Mouse (Mus musculus) MEL (cell line): ENCODE results near the gene Raver2. TPM values are rescaled to one million over a fixed set of nuclear protein-coding genes. Genes with fewer than 3 reads are reported as not detected.

Source experiments
- DNase-seq: peaks from one replicate; pipeline ENCODE4 v3.0.0; 2011; ENCODE audit warnings: low read depth, low spot score
- H3K27ac ChIP-seq: 2 replicates; pipeline ENCODE4 v1.5.1; 2012; ENCODE audit warnings: low read depth, mild to moderate bottlenecking, control low read depth, low read length, moderate library complexity; ENCODE audit not compliant: control insufficient read depth
- H3K27me3 ChIP-seq, 2 experiments: fragments of 150-350 bp in 1 of 2; sonication (generic) in 1 of 2; 2 replicates each; pipeline ENCODE4 v1.6.1; 2012; ENCODE audit warnings: low read length in 2 of 2, mild to moderate bottlenecking in 2 of 2, improper control_type of control experiment in 1 of 2, moderate library complexity in 1 of 2; ENCODE audit not compliant: insufficient read depth in 2 of 2, control insufficient read depth in 1 of 2
- H3K36me3 ChIP-seq, 2 experiments: 2 replicates each; pipeline ENCODE4 v1.6.1; 2012 to 2014; ENCODE audit warnings: low read length in 2 of 2, improper control_type of control experiment in 1 of 2, inconsistent platforms in 1 of 2, mild to moderate bottlenecking in 1 of 2; ENCODE audit not compliant: insufficient read depth in 2 of 2, control insufficient read depth in 1 of 2
- H3K4me1 ChIP-seq, 2 experiments: fragments of 150-350 bp in 1 of 2; sonication (generic) in 1 of 2; 2 replicates each; pipeline ENCODE4 v1.6.1; 2012; ENCODE audit warnings: low read length in 2 of 2, improper control_type of control experiment in 1 of 2, mild to moderate bottlenecking in 1 of 2; ENCODE audit not compliant: insufficient read depth in 2 of 2, control insufficient read depth in 1 of 2
- H3K4me3 ChIP-seq, 2 experiments: fragments of 150-350 bp in 1 of 2; sonication (generic) in 1 of 2; 2 replicates each; pipeline ENCODE4 v1.5.1; 2012; ENCODE audit warnings: low read depth in 2 of 2, low read length in 2 of 2, mild to moderate bottlenecking in 2 of 2, moderate library complexity in 2 of 2, control low read depth in 1 of 2, improper control_type of control experiment in 1 of 2; ENCODE audit not compliant: control insufficient read depth in 1 of 2, insufficient read depth in 1 of 2
- H3K79me2 ChIP-seq: 2 replicates; pipeline ENCODE4 v1.6.1; 2012; ENCODE audit warnings: mild to moderate bottlenecking, low read length, moderate library complexity; ENCODE audit not compliant: control insufficient read depth, poor library complexity, insufficient read depth
- H3K9ac ChIP-seq: 2 replicates; pipeline ENCODE4 v1.6.1; 2012; ENCODE audit warnings: low read depth, mild to moderate bottlenecking, control low read depth, low read length, moderate library complexity; ENCODE audit not compliant: control insufficient read depth, poor library complexity, severe bottlenecking
- H3K9me3 ChIP-seq: fragments of 150-350 bp; sonication (generic); replicated peaks from 2 replicates; pipeline ENCODE4 v1.6.1; 2012; ENCODE audit warnings: mild to moderate bottlenecking, low read length, improper control_type of control experiment, moderate library complexity; ENCODE audit not compliant: insufficient read depth
- BHLHE40 ChIP-seq: IDR thresholded peaks from 2 replicates; pipeline ENCODE4 v1.6.1; 2012; ENCODE audit warnings: low read depth, mild to moderate bottlenecking, inconsistent platforms, low read length, improper control_type of control experiment, borderline replicate concordance
- CHD1 ChIP-seq: IDR thresholded peaks from 2 replicates; pipeline ENCODE4 v1.6.1; 2012; ENCODE audit warnings: low read depth, mild to moderate bottlenecking, inconsistent platforms, low read length, improper control_type of control experiment
- CHD2 ChIP-seq: IDR thresholded peaks from 2 replicates; pipeline ENCODE4 v1.6.1; 2011; ENCODE audit warnings: low read length, improper control_type of control experiment
- ELF1 ChIP-seq: IDR thresholded peaks from 2 replicates; pipeline ENCODE4 v1.6.1; 2014; ENCODE audit warnings: low read depth, mild to moderate bottlenecking, inconsistent platforms, low read length, improper control_type of control experiment, moderate library complexity
- ETS1 ChIP-seq: IDR thresholded peaks from 2 replicates; pipeline ENCODE4 v1.6.1; 2012; ENCODE audit warnings: low read depth, mild to moderate bottlenecking, inconsistent platforms, low read length, improper control_type of control experiment, moderate library complexity
- GABPA ChIP-seq: IDR thresholded peaks from 2 replicates; pipeline ENCODE4 v1.6.1; 2012; ENCODE audit warnings: low read depth, mild to moderate bottlenecking, inconsistent platforms, low read length, improper control_type of control experiment, moderate library complexity
- GATA1 ChIP-seq: IDR thresholded peaks from 2 replicates; pipeline ENCODE4 v1.6.1; 2011; ENCODE audit warnings: low read depth, low read length, improper control_type of control experiment
- JUND ChIP-seq: IDR thresholded peaks from 2 replicates; pipeline ENCODE4 v1.6.1; 2011; ENCODE audit warnings: low read depth, mild to moderate bottlenecking, improper control_type of control experiment, low read length
- MAFK ChIP-seq: IDR thresholded peaks from 2 replicates; pipeline ENCODE4 v1.6.1; 2011; ENCODE audit warnings: low read depth, mild to moderate bottlenecking, low read length, improper control_type of control experiment, borderline replicate concordance
- MEF2A ChIP-seq: IDR thresholded peaks from 2 replicates; pipeline ENCODE4 v1.6.1; 2014; ENCODE audit warnings: low read depth, mild to moderate bottlenecking, inconsistent platforms, low read length, improper control_type of control experiment; ENCODE audit not compliant: poor library complexity, insufficient replicate concordance, severe bottlenecking; ENCODE audit errors: extremely low read depth
- MYC ChIP-seq: IDR thresholded peaks from 2 replicates; pipeline ENCODE4 v1.6.1; 2011; ENCODE audit warnings: low read depth, mild to moderate bottlenecking, low read length, improper control_type of control experiment, moderate library complexity
- NRF1 ChIP-seq: IDR thresholded peaks from 2 replicates; pipeline ENCODE4 v1.6.1; 2014; ENCODE audit warnings: low read depth, mild to moderate bottlenecking, inconsistent platforms, low read length, improper control_type of control experiment, moderate library complexity; ENCODE audit not compliant: poor library complexity, insufficient read depth, severe bottlenecking
- POLR2A ChIP-seq, 2 experiments: IDR thresholded peaks; 2 replicates each; pipeline ENCODE4 v1.6.1; 2011 to 2012; ENCODE audit warnings: low read length in 2 of 2, mild to moderate bottlenecking in 2 of 2, control low read depth in 1 of 2, improper control_type of control experiment in 1 of 2, low read depth in 1 of 2, moderate library complexity in 1 of 2; ENCODE audit not compliant: control insufficient read depth in 1 of 2, insufficient read depth in 1 of 2, poor library complexity in 1 of 2
- RCOR1 ChIP-seq: IDR thresholded peaks from 2 replicates; pipeline ENCODE4 v1.6.1; 2012; ENCODE audit warnings: low read depth, mild to moderate bottlenecking, inconsistent platforms, low read length, improper control_type of control experiment
- SMC3 ChIP-seq: IDR thresholded peaks from 2 replicates; pipeline ENCODE4 v1.6.1; 2011; ENCODE audit warnings: low read depth, low read length, improper control_type of control experiment
- UBTF ChIP-seq: IDR thresholded peaks from 2 replicates; pipeline ENCODE4 v1.6.1; 2012; ENCODE audit warnings: low read depth, mild to moderate bottlenecking, inconsistent platforms, low read length, improper control_type of control experiment, moderate library complexity, borderline replicate concordance; ENCODE audit not compliant: insufficient read depth
- USF2 ChIP-seq, 2 experiments: IDR thresholded peaks; 2 replicates each; pipeline ENCODE4 v1.6.1; 2011 to 2012; ENCODE audit warnings: improper control_type of control experiment in 2 of 2, low read length in 2 of 2, borderline replicate concordance in 1 of 2, inconsistent platforms in 1 of 2, low read depth in 1 of 2, mild to moderate bottlenecking in 1 of 2; ENCODE audit not compliant: insufficient read depth in 1 of 2
- ZKSCAN1 ChIP-seq: IDR thresholded peaks from 2 replicates; pipeline ENCODE4 v1.6.1; 2012; ENCODE audit warnings: low read depth, mild to moderate bottlenecking, inconsistent platforms, low read length, improper control_type of control experiment, moderate library complexity
- ZMIZ1 ChIP-seq: IDR thresholded peaks from 2 replicates; pipeline ENCODE4 v1.6.1; 2012; ENCODE audit warnings: low read depth, mild to moderate bottlenecking, inconsistent platforms, low read length, improper control_type of control experiment, moderate library complexity
- ZNF384 ChIP-seq: IDR thresholded peaks from 2 replicates; pipeline ENCODE4 v1.6.1; 2012; ENCODE audit warnings: low read depth, mild to moderate bottlenecking, inconsistent platforms, low read length, improper control_type of control experiment
- polyA plus RNA-seq, 2 experiments: library from polyadenylated mRNA; stranded (reverse) in 1 of 2; unstranded in 1 of 2; fragments of >175 nt in 1 of 2; fragments of >200 nt in 1 of 2; gene quantifications; 2 replicates each; pipeline versions ENCODE4 v1.2.1 to v1.2.4; 2012; ENCODE audit warnings: low replicate concordance in 2 of 2, low read depth in 1 of 2; ENCODE audit not compliant: insufficient read length in 2 of 2, insufficient read depth in 1 of 2, missing spikeins in 1 of 2
- total RNA-seq: library from RNA; depleted of rRNA; stranded (reverse); fragments of 300-350 nt; gene quantifications from 2 replicates; pipeline ENCODE4 v1.2.3, GENCODE M21; 2012

Gene Raver2
- total and polyA plus RNA-seq, 3 experiments = 0.03 to 0.04 TPM; not detected in 1

- no peak for TF ChIP-seq JUND
- no peak for TF ChIP-seq ETS1
- TF ChIP-seq CHD1 = no peak
- TF ChIP-seq MEF2A = no peak
- no peak for TF ChIP-seq MAFK
- TF ChIP-seq ZMIZ1 = no peak
- no peak for TF ChIP-seq SMC3
- no peak for TF ChIP-seq BHLHE40
- no peak for TF ChIP-seq POLR2A (IDR thresholded peaks at IDR 0.05; ENCODE audit: control insufficient read depth in 1 of 2, insufficient read depth in 1 of 2, low read depth in 1 of 2, low read length in 2 of 2, poor library complexity in 1 of 2)
- TF ChIP-seq GABPA = no peak
- no peak for TF ChIP-seq NRF1
- TF ChIP-seq RCOR1 = no peak
- no peak for TF ChIP-seq UBTF
- no peak for TF ChIP-seq USF2 (IDR thresholded peaks at IDR 0.05; ENCODE audit: borderline replicate concordance in 1 of 2, insufficient read depth in 1 of 2, low read depth in 1 of 2, low read length in 2 of 2)
- TF ChIP-seq ELF1 = no peak
- Histone ChIP-seq H3K9ac (no peak overlapping the region), H3K36me3 (no peaks in the 10 kb centered on the region), H3K27ac (no peak overlapping the region), H3K79me2 (no peaks in the 10 kb centered on the region), H3K9me3 (no peaks in the 10 kb centered on the region), H3K4me3 (no peak overlapping the region), H3K4me1 (no peaks in the 10 kb centered on the region), H3K27me3 (no peaks in the 10 kb centered on the region)
- DNase-seq = no peak
Observed at GRCm38 (mm10) chr4:101135013-101135412, 66.2 kb downstream of the Raver2 start.

GRCm38 (mm10) chr4:101135909-101136308 is 67.1 kb downstream of the Raver2 start:
- Histone ChIP-seq H3K79me2 (no peaks in the 10 kb centered on the region), H3K9ac (no peak overlapping the region), H3K27ac (no peak overlapping the region), H3K4me1 (no peaks in the 10 kb centered on the region), H3K9me3 (no peaks in the 10 kb centered on the region), H3K4me3 (no peak overlapping the region), H3K36me3 (no peaks in the 10 kb centered on the region), H3K27me3 (no peaks in the 10 kb centered on the region)
- DNase-seq = no peak
- TF ChIP-seq ZKSCAN1 (no peak), ZNF384 (no peak), CHD2 (no peak), GATA1 (no peak), MAFK (no peak), POLR2A (IDR thresholded peaks at IDR 0.05; ENCODE audit: control insufficient read depth in 1 of 2, insufficient read depth in 1 of 2, low read depth in 1 of 2, low read length in 2 of 2, poor library complexity in 1 of 2) (no peak), MYC (no peak)
